Mouse (Mus musculus): ENCODE data around the gene Popdc3. TPM values are rescaled to one million over a fixed set of nuclear protein-coding genes. Genes with fewer than 3 reads are reported as not detected.

The Popdc3 gene
- total and polyA plus RNA-seq, 3 experiments: not detected

DNA sequence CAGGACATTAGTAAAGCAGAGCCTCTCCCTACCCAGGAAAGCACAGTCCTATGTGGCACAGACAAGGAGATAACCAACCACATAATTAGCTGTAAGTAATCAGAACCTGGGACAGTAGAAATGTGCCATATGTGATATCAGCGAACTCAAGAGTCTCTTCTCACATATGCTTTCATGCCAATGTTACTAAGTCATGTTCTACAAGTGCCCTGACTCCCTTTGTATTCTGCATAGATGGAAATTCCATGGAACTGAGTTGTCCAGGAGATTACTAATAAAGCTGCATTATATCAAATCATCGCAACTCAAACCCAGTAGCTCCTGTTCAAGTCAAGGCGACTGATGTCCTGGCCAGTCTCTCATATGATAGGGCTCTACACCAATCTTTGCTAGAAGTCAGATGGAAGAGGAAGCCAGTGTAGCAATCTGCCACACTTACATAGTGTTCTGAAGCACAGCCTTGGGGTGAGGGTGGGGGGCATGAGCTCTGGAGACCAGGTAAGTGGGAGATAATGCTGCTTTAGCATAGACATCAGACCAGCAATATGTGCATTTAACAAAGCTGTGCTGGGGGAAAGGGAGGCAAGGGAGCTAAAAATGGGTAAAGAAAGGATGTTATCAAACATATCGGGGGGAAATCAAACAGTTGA lies 2.9 kb downstream of the Popdc3 start:
- H3K4me3 ChIP-seq (ENCODE audit: control insufficient read depth in 1 of 2, insufficient read depth in 1 of 2, low read depth in 2 of 2, low read length in 2 of 2): no peak overlapping the region
- H3K4me1 ChIP-seq (ENCODE audit: control insufficient read depth in 1 of 2, insufficient read depth in 2 of 2, low read length in 2 of 2): no peaks in the 10 kb centered on the region
- no peak for TF ChIP-seq POLR2A (IDR thresholded peaks at IDR 0.05; ENCODE audit: control insufficient read depth in 1 of 2, insufficient read depth in 1 of 2, low read depth in 1 of 2, low read length in 2 of 2, poor library complexity in 1 of 2)
- no peak for TF ChIP-seq CHD2 (IDR thresholded peaks at IDR 0.05; ENCODE audit: low read length)
- no peak for TF ChIP-seq GATA1 (IDR thresholded peaks at IDR 0.05; ENCODE audit: low read depth, low read length)
- TF ChIP-seq KAT2A (conservative IDR thresholded peaks at IDR 0.05; ENCODE audit: low read depth, low read length): no peak
- TF ChIP-seq NRF1 (IDR thresholded peaks at IDR 0.05; ENCODE audit: insufficient read depth, low read depth, low read length, poor library complexity, severe bottlenecking): no peak
- TF ChIP-seq TBP (IDR thresholded peaks at IDR 0.05; ENCODE audit: low read depth, low read length): no peak
- TF ChIP-seq ETS1 (IDR thresholded peaks at IDR 0.05; ENCODE audit: low read depth, low read length): no peak
- TF ChIP-seq RAD21 (IDR thresholded peaks at IDR 0.05; ENCODE audit: low read depth, low read length): no peak
- TF ChIP-seq POLR2AphosphoS2 (IDR thresholded peaks at IDR 0.05; ENCODE audit: low read length): no peak
- TF ChIP-seq ELF1 (IDR thresholded peaks at IDR 0.05; ENCODE audit: low read depth, low read length): no peak
- TF ChIP-seq TCF12 (IDR thresholded peaks at IDR 0.05; ENCODE audit: low read depth, low read length): no peak
- TF ChIP-seq MYC (IDR thresholded peaks at IDR 0.05; ENCODE audit: low read depth, low read length): no peak
- TF ChIP-seq EP300 (IDR thresholded peaks at IDR 0.05; ENCODE audit: low read depth in 1 of 2, low read length in 2 of 2): no peak
- TF ChIP-seq GABPA (IDR thresholded peaks at IDR 0.05; ENCODE audit: low read depth, low read length): no peak
- TF ChIP-seq POLR2AphosphoS5 (IDR thresholded peaks at IDR 0.05; ENCODE audit: borderline replicate concordance, low read depth, low read length): no peak
- no peaks in the 10 kb centered on the region for H3K79me2 ChIP-seq (ENCODE audit: control insufficient read depth, insufficient read depth, low read length, poor library complexity)
- DNase-seq (ENCODE audit: low read depth, low spot score): no peak
- no peaks in the 10 kb centered on the region for H3K27me3 ChIP-seq (ENCODE audit: control insufficient read depth in 1 of 2, insufficient read depth in 2 of 2, low read length in 2 of 2)
- no peak overlapping the region for H3K9ac ChIP-seq (ENCODE audit: control insufficient read depth, low read depth, low read length, poor library complexity, severe bottlenecking)
- H3K27ac ChIP-seq (ENCODE audit: control insufficient read depth, low read depth, low read length): no peak overlapping the region
- H3K9me3 ChIP-seq (replicated peaks; ENCODE audit: insufficient read depth, low read length): no peaks in the 10 kb centered on the region
- no peaks in the 10 kb centered on the region for H3K36me3 ChIP-seq (ENCODE audit: control insufficient read depth in 1 of 2, insufficient read depth in 2 of 2, low read length in 2 of 2)

DNA sequence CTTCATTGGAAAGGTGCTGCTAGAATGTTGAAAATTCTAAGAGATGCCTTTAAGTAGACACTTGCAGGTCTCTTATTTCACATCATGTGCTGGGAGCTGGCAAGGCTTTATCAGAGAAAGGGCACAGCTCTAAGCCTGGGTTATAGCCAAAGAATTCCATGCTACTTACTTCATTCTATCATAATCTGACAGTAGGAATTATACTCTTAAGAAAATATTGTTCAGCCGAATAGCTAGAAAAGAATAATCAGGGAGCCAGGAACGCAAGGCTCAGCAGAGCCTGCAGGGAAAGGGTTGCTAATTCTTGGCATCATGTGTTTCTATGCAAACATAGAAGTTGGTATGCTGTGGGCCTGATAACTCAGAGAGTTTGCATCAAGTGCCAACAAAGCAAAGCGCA lies 3.4 kb downstream of the Popdc3 start:
- H3K9me3 ChIP-seq (replicated peaks; ENCODE audit: insufficient read depth, low read length): no peaks in the 10 kb centered on the region
- H3K27me3 ChIP-seq (ENCODE audit: control insufficient read depth in 1 of 2, insufficient read depth in 2 of 2, low read length in 2 of 2): no peaks in the 10 kb centered on the region
- no peaks in the 10 kb centered on the region for H3K4me1 ChIP-seq (ENCODE audit: control insufficient read depth in 1 of 2, insufficient read depth in 2 of 2, low read length in 2 of 2)
- H3K4me3 ChIP-seq (ENCODE audit: control insufficient read depth in 1 of 2, insufficient read depth in 1 of 2, low read depth in 2 of 2, low read length in 2 of 2): no peak overlapping the region
- H3K27ac ChIP-seq (ENCODE audit: control insufficient read depth, low read depth, low read length): no peak overlapping the region
- H3K36me3 ChIP-seq (ENCODE audit: control insufficient read depth in 1 of 2, insufficient read depth in 2 of 2, low read length in 2 of 2): no peaks in the 10 kb centered on the region
- DNase-seq (ENCODE audit: low read depth, low spot score): no peak
- TF ChIP-seq SMC3 (IDR thresholded peaks at IDR 0.05; ENCODE audit: low read depth, low read length): no peak
- no peak for TF ChIP-seq KAT2A (conservative IDR thresholded peaks at IDR 0.05; ENCODE audit: low read depth, low read length)
- TF ChIP-seq MAX (IDR thresholded peaks at IDR 0.05; ENCODE audit: low read length): no peak
- no peak for TF ChIP-seq ZC3H11A (IDR thresholded peaks at IDR 0.05; ENCODE audit: low read depth, low read length)
- no peak for TF ChIP-seq EP300 (IDR thresholded peaks at IDR 0.05; ENCODE audit: low read depth in 1 of 2, low read length in 2 of 2)
- no peak for TF ChIP-seq MAFK (IDR thresholded peaks at IDR 0.05; ENCODE audit: borderline replicate concordance, low read depth, low read length)
- TF ChIP-seq HCFC1 (IDR thresholded peaks at IDR 0.05; ENCODE audit: low read depth, low read length): no peak
- no peak for TF ChIP-seq MEF2A (IDR thresholded peaks at IDR 0.05; ENCODE audit: extremely low read depth, insufficient replicate concordance, low read depth, low read length, poor library complexity, severe bottlenecking)
- no peak for TF ChIP-seq JUND (IDR thresholded peaks at IDR 0.05; ENCODE audit: low read depth, low read length)
- TF ChIP-seq CHD2 (IDR thresholded peaks at IDR 0.05; ENCODE audit: low read length): no peak
- TF ChIP-seq E2F4 (IDR thresholded peaks at IDR 0.05; ENCODE audit: borderline replicate concordance, low read depth, low read length): no peak
- no peak for TF ChIP-seq POLR2AphosphoS2 (IDR thresholded peaks at IDR 0.05; ENCODE audit: low read length)
- TF ChIP-seq CHD1 (IDR thresholded peaks at IDR 0.05; ENCODE audit: low read depth, low read length): no peak
- no peak for TF ChIP-seq TBP (IDR thresholded peaks at IDR 0.05; ENCODE audit: low read depth, low read length)
- no peak overlapping the region for H3K9ac ChIP-seq (ENCODE audit: control insufficient read depth, low read depth, low read length, poor library complexity, severe bottlenecking)
- H3K79me2 ChIP-seq (ENCODE audit: control insufficient read depth, insufficient read depth, low read length, poor library complexity): no peaks in the 10 kb centered on the region

Measured in MEL (cell line).